Mouse (Mus musculus): ENCODE measurements around the gene Exosc9. TPM values are rescaled to one million over a fixed set of nuclear protein-coding genes. Genes with fewer than 3 reads are reported as not detected.
"Not testable (repeated sequence)": the region's sequence is repeated elsewhere in the genome, so short reads cannot be mapped to it uniquely, and the experiment has no call there.

The Exosc9 gene
- polyA plus RNA-seq, 1 experiment, result 3.9 TPM

GRCm38 (mm10) chr3:36598811-36599210 is 46.4 kb downstream of the Exosc9 start:
- no peaks in the 10 kb centered on the region; the same call in 1 of the 2 replicates for H3K4me1 ChIP-seq (ENCODE audit: control insufficient read depth, insufficient read depth, insufficient read length, low read length)
- no peak overlapping the region for H3K27ac ChIP-seq (ENCODE audit: insufficient read depth, low read depth, low read length)
- H3K36me3 ChIP-seq (ENCODE audit: control insufficient read depth, insufficient read depth, low read length), result no peaks in the 10 kb centered on the region
- H3K4me3 ChIP-seq (ENCODE audit: low read depth, low read length), result no peak overlapping the region
- no peak for TF ChIP-seq POLR2A (IDR thresholded peaks at IDR 0.05; ENCODE audit: low read depth, low read length)
- H3K27me3 ChIP-seq (ENCODE audit: control insufficient read depth, insufficient read depth, low read length), result no peaks in the 10 kb centered on the region
- WGBS, result 21% methylated on average over 3 of the region's 3 CpGs

GRCm38 (mm10) chr3:36599773-36600172 is 47.4 kb downstream of the Exosc9 start:
- H3K27ac ChIP-seq (ENCODE audit: insufficient read depth, low read depth, low read length); H3K27me3 ChIP-seq (ENCODE audit: control insufficient read depth, insufficient read depth, low read length); H3K4me3 ChIP-seq (ENCODE audit: low read depth, low read length); H3K4me1 ChIP-seq (ENCODE audit: control insufficient read depth, insufficient read depth, insufficient read length, low read length); H3K36me3 ChIP-seq (ENCODE audit: control insufficient read depth, insufficient read depth, low read length): not testable (repeated sequence)
- 86% methylated on average over 9 of the region's 9 CpGs for WGBS

GRCm38 (mm10) chr3:36605894-36606783 is 53.7 kb downstream of the Exosc9 start:
- no peaks in the 10 kb centered on the region for H3K4me1 ChIP-seq (ENCODE audit: control insufficient read depth, insufficient read depth, insufficient read length, low read length)
- no peaks in the 10 kb centered on the region for H3K27me3 ChIP-seq (ENCODE audit: control insufficient read depth, insufficient read depth, low read length)
- WGBS, result 69% methylated on average over 7 of the region's 7 CpGs
- H3K27ac ChIP-seq (ENCODE audit: insufficient read depth, low read depth, low read length), result no peak overlapping the region
- TF ChIP-seq CTCF (IDR thresholded peaks at IDR 0.05; ENCODE audit: extremely low read depth, insufficient read length, insufficient replicate concordance, low read depth, low read length) (no peak), POLR2A (IDR thresholded peaks at IDR 0.05; ENCODE audit: low read depth, low read length) (no peak)
- no peaks in the 10 kb centered on the region for H3K36me3 ChIP-seq (ENCODE audit: control insufficient read depth, insufficient read depth, low read length)
- no peak overlapping the region for H3K4me3 ChIP-seq (ENCODE audit: low read depth, low read length)

- Histone ChIP-seq H3K36me3 (ENCODE audit: control insufficient read depth, insufficient read depth, low read length) (no peaks in the 10 kb centered on the region), H3K4me1 (ENCODE audit: control insufficient read depth, insufficient read depth, insufficient read length, low read length) (peaks cover 6% of the 10 kb centered on the region), H3K4me3 (ENCODE audit: low read depth, low read length) (peak overlapping the region; percentile 61), H3K27me3 (ENCODE audit: control insufficient read depth, insufficient read depth, low read length) (no peaks in the 10 kb centered on the region), H3K27ac (ENCODE audit: insufficient read depth, low read depth, low read length) (no peak overlapping the region)
- 10% methylated on average over 6 of the region's 6 CpGs for WGBS
- TF ChIP-seq POLR2A (IDR thresholded peaks at IDR 0.05; ENCODE audit: low read depth, low read length), result no peak
- TF ChIP-seq CTCF (IDR thresholded peaks at IDR 0.05; ENCODE audit: extremely low read depth, insufficient read length, insufficient replicate concordance, low read depth, low read length), result no peak
Observed at GRCm38 (mm10) chr3:36612687-36613086, 60.3 kb downstream of the Exosc9 start.

GRCm38 (mm10) chr3:36613202-36613907 is 60.9 kb downstream of the Exosc9 start, which contains the start of gene Bbs7:
Bbs7 (minus strand) TSS chr3:36613477.
- 2% methylated on average over 38 of the region's 38 CpGs for WGBS
- H3K27ac ChIP-seq (ENCODE audit: insufficient read depth, low read depth, low read length), result no peak within 1 kb of the TSS
- H3K36me3 ChIP-seq (ENCODE audit: control insufficient read depth, insufficient read depth, low read length), result no peaks in the 10 kb centered on the region
- peaks cover 6% of the 10 kb centered on the region for H3K4me1 ChIP-seq (ENCODE audit: control insufficient read depth, insufficient read depth, insufficient read length, low read length)
- peak within 1 kb of the TSS; percentile 61 for H3K4me3 ChIP-seq (ENCODE audit: low read depth, low read length)
- TF ChIP-seq CTCF (IDR thresholded peaks at IDR 0.05; ENCODE audit: extremely low read depth, insufficient read length, insufficient replicate concordance, low read depth, low read length) (no peak), POLR2A (IDR thresholded peaks at IDR 0.05; ENCODE audit: low read depth, low read length) (no peak)
- H3K27me3 ChIP-seq (ENCODE audit: control insufficient read depth, insufficient read depth, low read length), result no peaks in the 10 kb centered on the region

- Histone ChIP-seq H3K4me1 (ENCODE audit: control insufficient read depth, insufficient read depth, insufficient read length, low read length) (peaks cover 6% of the 10 kb centered on the region), H3K27me3 (ENCODE audit: control insufficient read depth, insufficient read depth, low read length) (no peaks in the 10 kb centered on the region), H3K27ac (ENCODE audit: insufficient read depth, low read depth, low read length) (no peak overlapping the region), H3K36me3 (ENCODE audit: control insufficient read depth, insufficient read depth, low read length) (no peaks in the 10 kb centered on the region), H3K4me3 (ENCODE audit: low read depth, low read length) (no peak overlapping the region)
- TF ChIP-seq POLR2A (IDR thresholded peaks at IDR 0.05; ENCODE audit: low read depth, low read length) (no peak), CTCF (IDR thresholded peaks at IDR 0.05; ENCODE audit: extremely low read depth, insufficient read length, insufficient replicate concordance, low read depth, low read length) (no peak)
- WGBS, result 57% methylated on average over 5 of the region's 5 CpGs
Observed at GRCm38 (mm10) chr3:36613908-36614255, 61.5 kb downstream of the Exosc9 start.

Other genes starting within 250 kb of the Exosc9 start
- gene Anxa5, start 76.7 kb upstream of the Exosc9 start, polyA plus RNA-seq (2012; rRNA removed), result 89.2 and 122 TPM in 2 replicates
- 0.29 and 0.41 TPM in 2 replicates for gene 1810062G17Rik, start 76.7 kb upstream of the Exosc9 start, polyA plus RNA-seq (2012; rRNA removed)
- gene Gm11549, start 30.8 kb upstream of the Exosc9 start, polyA plus RNA-seq (2012; rRNA removed), result 0.09 TPM in 1 of 2 replicates, not detected in the other
- 23.9 and 52.2 TPM in 2 replicates for gene Ccna2, start 19.5 kb downstream of the Exosc9 start, polyA plus RNA-seq (2012; rRNA removed)
- gene Bbs7, start 60.9 kb downstream of the Exosc9 start, polyA plus RNA-seq (2012; rRNA removed), result 0.18 and 0.24 TPM in 2 replicates
- 0.67 and 0.72 TPM in 2 replicates for gene Trpc3, start 137.6 kb downstream of the Exosc9 start, polyA plus RNA-seq (2012; rRNA removed)